Mouse (Mus musculus) forebrain, embryonic 15.5 days (tissue): ENCODE measurements around the gene Zfp940. TPM values are rescaled to one million over a fixed set of nuclear protein-coding genes. Genes with fewer than 3 reads are reported as not detected.

Source experiments
- ATAC-seq: fragments of 200-750 bp; cut with Nextera tagmentation; replicated peaks from 2 replicates; pipeline ENCODE4 v1.8.0; 2017; ENCODE audit warnings: mild to moderate bottlenecking, moderate TSS enrichment, moderate library complexity
- H3K27ac ChIP-seq: fragments of 300-500 bp; sonication (generic); replicated peaks from 2 replicates; pipeline ENCODE4 v1.5.1; 2015; ENCODE audit warnings: mild to moderate bottlenecking, inconsistent platforms
- H3K27me3 ChIP-seq: fragments of 300-500 bp; sonication (generic); 2 replicates; pipeline ENCODE4 v1.6.1; 2015; ENCODE audit warnings: inconsistent platforms
- H3K36me3 ChIP-seq: fragments of 300-500 bp; sonication (generic); 2 replicates; pipeline ENCODE4 v1.6.1; 2015; ENCODE audit warnings: mild to moderate bottlenecking, inconsistent platforms
- H3K4me1 ChIP-seq: fragments of 300-500 bp; sonication (generic); 2 replicates; pipeline ENCODE4 v1.6.1; 2015; ENCODE audit warnings: inconsistent platforms
- H3K4me2 ChIP-seq: fragments of 300-500 bp; sonication (generic); replicated peaks from 2 replicates; pipeline ENCODE4 v1.6.1; 2015; ENCODE audit warnings: mild to moderate bottlenecking, inconsistent platforms
- H3K4me3 ChIP-seq: fragments of 300-500 bp; sonication (generic); 2 replicates; pipeline ENCODE4 v1.5.1; 2015; ENCODE audit warnings: mild to moderate bottlenecking, inconsistent platforms
- H3K9ac ChIP-seq: fragments of 300-500 bp; sonication (generic); replicated peaks from 2 replicates; pipeline ENCODE4 v1.6.1; 2015; ENCODE audit warnings: mild to moderate bottlenecking, inconsistent platforms
- H3K9me3 ChIP-seq: fragments of 300-500 bp; sonication (generic); 2 replicates; pipeline ENCODE4 v1.6.1; 2016; ENCODE audit warnings: inconsistent platforms
- WGBS: fragments of 180-500 bp; shearing (Covaris S2); methylation state at CpG from one replicate; pipeline ENCODE4 v1.1.7; 2015; ENCODE audit warnings: mixed read lengths; 5-methylcytosine and 5-hydroxymethylcytosine counted together
- polyA plus RNA-seq: library from polyadenylated mRNA; unstranded; fragments of >200 nt; fragmentation: Nextera tagmentation; extraction: Ambion mirVana; gene quantifications from 2 replicates; pipeline ENCODE4 v1.2.1, GENCODE M21; 2015

Zfp940 gene
- polyA plus RNA-seq, 1 experiment from 2014 or later, result 15.0 TPM

- no peak overlapping the region for H3K4me3 ChIP-seq
- no peaks in the 10 kb centered on the region for H3K27me3 ChIP-seq
- H3K4me1 ChIP-seq, result no peaks in the 10 kb centered on the region
- H3K36me3 ChIP-seq, result peaks cover 43% of the 10 kb centered on the region
- H3K9me3 ChIP-seq, result no peaks in the 10 kb centered on the region
- 100% methylated on average over 1 of the region's 1 CpGs for WGBS
- H3K4me2 ChIP-seq, result no peak overlapping the region
- H3K9ac ChIP-seq, result no peak overlapping the region
- ATAC-seq, result no peak
- no peak overlapping the region for H3K27ac ChIP-seq
These were observed 11.4 kb downstream of the Zfp940 start for GRCm38 (mm10) chr7:29842105-29842504.

DNA sequence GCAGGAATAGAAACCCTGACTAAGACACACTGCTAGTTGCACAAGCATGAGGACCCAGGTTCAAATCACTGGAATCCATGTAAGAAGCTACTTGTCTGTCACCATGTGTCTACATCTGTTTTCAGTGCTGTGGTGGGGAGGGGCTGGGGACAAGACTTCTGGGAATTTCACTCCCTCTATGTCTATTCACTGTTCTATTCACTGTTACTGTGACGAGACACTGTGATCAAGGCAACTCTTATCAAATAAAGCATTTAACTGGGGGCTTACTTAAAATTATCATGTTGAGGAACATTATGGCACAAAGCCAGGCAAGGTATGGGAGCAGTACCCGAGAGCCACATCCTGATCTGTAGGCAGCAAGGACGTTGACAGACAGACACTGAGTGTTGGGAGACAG lies 14.2 kb downstream of the Zfp940 start:
- Histone ChIP-seq H3K4me2 (no peak overlapping the region), H3K9ac (no peak overlapping the region), H3K27ac (no peak overlapping the region), H3K27me3 (no peaks in the 10 kb centered on the region), H3K9me3 (no peaks in the 10 kb centered on the region), H3K4me3 (no peak overlapping the region), H3K4me1 (no peaks in the 10 kb centered on the region), H3K36me3 (peaks cover 16% of the 10 kb centered on the region)
- no peak for ATAC-seq
- 85% methylated on average over 3 of the region's 3 CpGs for WGBS

- Histone ChIP-seq H3K36me3 (peaks cover 24% of the 10 kb centered on the region), H3K9ac (no peak overlapping the region), H3K4me1 (no peaks in the 10 kb centered on the region), H3K27ac (no peak overlapping the region), H3K4me3 (no peak overlapping the region), H3K4me2 (no peak overlapping the region), H3K27me3 (no peaks in the 10 kb centered on the region), H3K9me3 (no peaks in the 10 kb centered on the region)
- no peak for ATAC-seq
- WGBS, result 95% methylated on average over 1 of the region's 1 CpGs
These were observed 16.7 kb downstream of the Zfp940 start for GRCm38 (mm10) chr7:29836816-29837215.

DNA sequence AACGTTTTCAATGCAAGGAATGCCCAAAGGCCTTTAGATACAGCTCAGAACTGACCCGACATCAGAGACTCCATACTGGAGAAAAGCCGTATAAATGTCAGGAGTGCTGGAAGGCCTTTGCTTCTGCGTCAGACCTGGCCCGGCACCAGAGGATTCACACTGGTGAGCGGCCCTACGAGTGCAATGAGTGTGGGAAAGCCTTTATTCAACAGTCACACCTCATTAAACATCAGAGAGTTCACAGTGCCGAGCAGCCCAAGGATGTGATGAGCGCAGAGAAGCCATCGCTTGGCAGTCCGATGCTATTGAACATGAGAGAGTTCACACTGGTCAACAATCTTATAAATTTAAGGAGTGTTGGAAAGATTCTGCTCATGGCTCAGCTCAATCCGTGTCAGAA lies 23.7 kb downstream of the Zfp940 start:
- no peak for ATAC-seq
- Histone ChIP-seq H3K9ac (no peak overlapping the region), H3K27ac (no peak overlapping the region), H3K9me3 (no peaks in the 10 kb centered on the region), H3K4me1 (no peaks in the 10 kb centered on the region), H3K4me3 (no peak overlapping the region), H3K4me2 (no peak overlapping the region), H3K36me3 (peaks cover 77% of the 10 kb centered on the region), H3K27me3 (no peaks in the 10 kb centered on the region)
- WGBS, result 87% methylated on average over 12 of the region's 12 CpGs

DNA sequence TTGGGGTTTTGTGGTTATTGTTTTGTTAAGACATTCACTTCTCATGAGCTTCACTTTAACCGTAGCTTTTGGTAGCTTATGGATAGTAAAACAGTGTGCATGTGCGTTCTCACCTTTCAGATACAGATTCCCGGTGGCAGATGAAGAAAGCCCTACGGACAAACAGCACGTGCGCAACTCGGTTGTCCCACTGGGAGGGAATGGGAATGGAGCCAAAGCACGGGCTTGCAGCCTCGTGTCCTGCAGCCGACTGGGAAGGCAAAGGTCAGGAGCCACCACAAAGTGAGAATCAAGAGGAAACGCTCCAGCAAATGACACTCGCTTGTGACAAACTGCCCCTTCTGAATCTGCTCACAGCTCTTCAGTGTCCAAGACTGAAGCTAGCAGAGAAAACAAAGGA lies 25.5 kb downstream of the Zfp940 start:
- no peak for ATAC-seq

GRCm38 (mm10) chr7:29818619-29819254 lies 34.7 kb downstream of the Zfp940 start:
- H3K36me3 ChIP-seq, result peaks cover 13% of the 10 kb centered on the region; the same call in 1 of the 2 replicates
- 2% methylated on average over 12 of the region's 12 CpGs for WGBS
- H3K27me3 ChIP-seq, result no peaks in the 10 kb centered on the region
- H3K27ac ChIP-seq, result peak overlapping the region; percentile 68
- peak overlapping the region; percentile 54 for H3K9ac ChIP-seq
- peaks cover 46% of the 10 kb centered on the region for H3K4me1 ChIP-seq
- peak overlapping the region; percentile 56 for H3K4me3 ChIP-seq
- H3K4me2 ChIP-seq, result peak overlapping the region; percentile 58
- H3K9me3 ChIP-seq, result no peaks in the 10 kb centered on the region
- peak; percentile 80 for ATAC-seq

More for the DNA sequence above, 25.5 kb downstream of the Zfp940 start:
- Histone ChIP-seq H3K27ac (no peak overlapping the region), H3K9ac (no peak overlapping the region), H3K9me3 (no peaks in the 10 kb centered on the region), H3K36me3 (peaks cover 80% of the 10 kb centered on the region), H3K27me3 (no peaks in the 10 kb centered on the region), H3K4me2 (no peak overlapping the region), H3K4me3 (no peak overlapping the region), H3K4me1 (no peaks in the 10 kb centered on the region)
- WGBS, result 90% methylated on average over 12 of the region's 12 CpGs

DNA sequence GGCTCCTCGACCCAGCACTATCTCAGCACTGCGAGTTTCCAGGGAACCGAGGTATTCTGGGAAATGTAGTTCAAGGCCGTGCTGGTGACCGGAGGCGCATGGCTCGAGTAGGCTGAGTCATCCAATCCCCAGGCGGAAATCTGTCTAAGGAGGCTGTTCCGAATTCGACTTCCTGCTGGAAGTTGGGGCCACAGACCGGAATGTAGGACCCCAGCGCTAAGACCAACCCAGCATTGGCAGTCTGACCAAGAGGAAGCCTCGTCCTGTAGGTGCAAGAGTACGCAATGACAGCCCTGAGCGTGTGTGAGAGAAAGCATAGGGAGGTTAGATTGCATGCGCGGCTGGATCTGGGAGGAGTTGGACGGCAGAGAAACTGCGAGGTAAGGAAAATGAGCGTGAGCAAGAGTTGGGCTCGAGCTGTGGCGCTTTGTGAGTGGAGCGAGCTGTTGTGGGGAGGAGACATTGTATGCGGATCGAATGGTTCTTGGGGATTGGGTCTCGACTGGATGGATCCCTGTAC lies 37.5 kb downstream of the Zfp940 start, which contains the start of gene Zfp790:
TSS of gene Zfp790 (plus strand) at position 205 of the 520 bp plus-strand sequence.
- Histone ChIP-seq H3K4me1 (peaks cover 46% of the 10 kb centered on the region), H3K36me3 (0 out of 2 replicates have a peak, but pooled peaks cover under 1% of the 10 kb centered on the region), H3K27ac (peak within 1 kb of the TSS; percentile 87), H3K4me3 (peak within 1 kb of the TSS; percentile 64), H3K9ac (peak within 1 kb of the TSS; percentile 73), H3K27me3 (no peaks in the 10 kb centered on the region), H3K9me3 (no peaks in the 10 kb centered on the region), H3K4me2 (peak within 1 kb of the TSS; percentile 77)
- WGBS, result under 1% methylated on average over 26 of the region's 26 CpGs
- ATAC-seq, result peak; percentile 95

DNA sequence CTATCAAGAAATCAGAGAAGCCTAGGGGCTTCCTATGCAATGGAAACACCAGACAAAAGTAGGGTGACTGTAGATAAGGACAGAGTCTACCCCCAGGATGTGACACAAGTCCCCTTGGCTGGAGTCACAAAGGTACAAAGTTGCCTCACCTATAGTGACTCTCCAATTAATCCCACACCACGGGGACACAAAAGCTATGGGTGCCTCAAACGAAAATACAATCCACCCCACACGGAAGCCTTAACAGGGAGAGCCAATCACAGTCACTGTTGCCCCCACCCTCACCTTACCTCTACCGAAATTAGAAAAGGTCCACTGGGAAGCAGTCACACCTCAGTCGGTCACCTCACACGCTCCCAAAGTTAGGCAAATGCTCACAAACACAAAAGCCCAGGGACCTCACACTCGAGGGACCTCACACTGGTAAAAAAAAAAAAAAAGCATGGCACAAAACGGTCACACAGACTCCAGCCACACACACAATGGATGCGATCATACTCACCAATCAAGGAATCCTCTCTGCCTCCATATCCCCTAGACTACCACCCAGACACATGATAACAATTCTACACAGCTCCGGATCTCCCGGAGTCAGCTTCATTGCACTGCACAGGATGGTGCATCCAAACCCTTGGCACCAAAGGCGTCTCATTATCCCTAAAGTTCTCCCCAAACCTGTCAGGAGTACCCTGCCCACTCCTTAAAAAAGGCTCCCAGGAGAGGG lies 38.2 kb downstream of the Zfp940 start:
- peak overlapping the region; percentile 77 for H3K4me2 ChIP-seq
- peak; percentile 53 for ATAC-seq
- H3K27ac ChIP-seq, result peak overlapping the region; percentile 87
- H3K9me3 ChIP-seq, result no peaks in the 10 kb centered on the region
- peak overlapping the region; percentile 73 for H3K9ac ChIP-seq
- H3K4me1 ChIP-seq, result peaks cover 46% of the 10 kb centered on the region
- WGBS, result 2% methylated on average over 12 of the region's 12 CpGs
- 0 out of 2 replicates have a peak, but pooled peaks cover 2% of the 10 kb centered on the region for H3K36me3 ChIP-seq
- no peaks in the 10 kb centered on the region for H3K27me3 ChIP-seq
- H3K4me3 ChIP-seq, result peak overlapping the region; percentile 64

DNA sequence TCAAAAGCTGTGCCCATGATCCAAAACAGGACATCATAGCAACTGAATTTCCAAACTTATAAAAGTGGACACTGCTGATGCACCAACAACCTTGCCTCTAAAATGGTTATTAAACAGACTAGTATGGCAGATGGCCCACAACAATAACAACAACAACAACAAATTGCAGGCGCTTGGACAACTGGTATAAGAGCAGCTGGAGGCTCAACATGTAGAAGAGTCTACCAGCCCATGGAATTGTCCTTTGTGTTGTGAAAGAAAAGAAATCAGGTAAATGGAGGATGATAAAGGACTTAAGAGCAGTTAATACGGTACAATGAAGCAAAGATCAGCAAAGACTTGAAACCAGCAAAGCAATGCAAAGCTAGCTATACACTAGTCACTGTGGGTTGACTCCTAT lies 39.1 kb downstream of the Zfp940 start:
- Histone ChIP-seq H3K4me2 (peak overlapping the region; percentile 77; the same call in 1 of the 2 replicates), H3K9me3 (no peaks in the 10 kb centered on the region), H3K27ac (no peak overlapping the region), H3K4me1 (peaks cover 42% of the 10 kb centered on the region), H3K9ac (no peak overlapping the region), H3K27me3 (no peaks in the 10 kb centered on the region), H3K36me3 (0 out of 2 replicates have a peak, but pooled peaks cover 2% of the 10 kb centered on the region), H3K4me3 (peak overlapping the region; percentile 64; the same call in 1 of the 2 replicates)
- WGBS, result 93% methylated on average over 2 of the region's 2 CpGs
- no peak for ATAC-seq

GRCm38 (mm10) chr7:29812244-29812643 lies 41.2 kb downstream of the Zfp940 start:
- H3K27ac ChIP-seq, result no peak overlapping the region
- H3K36me3 ChIP-seq, result 0 out of 2 replicates have a peak, but pooled peaks cover 2% of the 10 kb centered on the region
- H3K4me2 ChIP-seq, result no peak overlapping the region
- no peaks in the 10 kb centered on the region for H3K9me3 ChIP-seq
- 94% methylated on average over 1 of the region's 1 CpGs for WGBS
- H3K27me3 ChIP-seq, result no peaks in the 10 kb centered on the region
- no peak overlapping the region for H3K4me3 ChIP-seq
- peaks cover 25% of the 10 kb centered on the region for H3K4me1 ChIP-seq
- H3K9ac ChIP-seq, result no peak overlapping the region
- no peak for ATAC-seq

DNA sequence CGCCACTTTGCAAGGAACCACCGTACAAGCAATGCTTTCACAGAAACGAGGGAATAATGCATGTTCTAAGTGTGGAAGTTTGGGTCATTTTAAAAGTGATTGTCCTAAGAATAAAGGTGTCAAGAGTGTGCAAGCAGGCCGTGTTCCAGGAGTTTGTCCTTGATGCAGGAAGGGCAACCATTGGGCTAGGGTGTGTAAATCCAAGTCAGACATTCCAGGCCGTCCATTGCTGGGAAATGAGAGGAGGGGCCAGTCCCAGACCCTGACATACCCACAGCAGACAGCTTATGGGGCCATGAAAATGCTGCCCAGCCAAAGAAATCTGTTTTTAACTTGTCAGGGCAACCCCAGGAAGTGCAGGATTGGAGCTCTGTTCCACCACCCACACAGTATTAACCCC lies 46.4 kb downstream of the Zfp940 start:
- Histone ChIP-seq H3K4me3 (no peak overlapping the region), H3K4me1 (no peaks in the 10 kb centered on the region), H3K9ac (no peak overlapping the region), H3K9me3 (no peaks in the 10 kb centered on the region), H3K4me2 (no peak overlapping the region), H3K27me3 (no peaks in the 10 kb centered on the region), H3K27ac (no peak overlapping the region), H3K36me3 (0 out of 2 replicates have a peak, but pooled peaks cover 2% of the 10 kb centered on the region)
- 53% methylated on average over 5 of the region's 5 CpGs for WGBS
- no peak for ATAC-seq

DNA sequence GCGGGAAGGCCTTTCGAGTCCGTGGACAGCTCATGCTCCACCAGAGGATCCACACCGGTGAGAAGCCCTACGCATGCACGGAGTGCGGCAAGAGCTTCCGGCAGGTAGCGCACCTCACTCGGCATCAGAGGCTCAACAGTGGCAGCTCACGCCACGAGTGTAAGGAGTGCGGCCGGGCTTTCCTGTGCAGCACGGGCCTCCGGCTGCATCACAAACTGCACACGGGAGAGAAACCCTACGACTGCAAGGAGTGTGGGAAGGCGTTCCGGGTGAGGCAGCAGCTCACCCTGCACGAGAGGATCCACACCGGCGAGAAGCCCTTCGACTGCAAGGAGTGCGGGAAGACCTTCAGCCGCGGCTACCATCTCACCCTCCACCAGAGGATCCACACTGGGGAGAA lies 60.6 kb downstream of the Zfp940 start:
- no peak overlapping the region for H3K27ac ChIP-seq
- no peak for ATAC-seq
- H3K4me2 ChIP-seq, result no peak overlapping the region
- WGBS, result 43% methylated on average over 27 of the region's 27 CpGs
- peaks cover 70% of the 10 kb centered on the region for H3K36me3 ChIP-seq
- H3K9me3 ChIP-seq, result no peaks in the 10 kb centered on the region
- H3K27me3 ChIP-seq, result no peaks in the 10 kb centered on the region
- no peaks in the 10 kb centered on the region for H3K4me1 ChIP-seq
- no peak overlapping the region for H3K9ac ChIP-seq
- no peak overlapping the region for H3K4me3 ChIP-seq
